Mouse (Mus musculus) ES-Bruce4 (cell line): ENCODE data around the gene Olfr1280. TPM values are rescaled to one million over a fixed set of nuclear protein-coding genes. Genes with fewer than 3 reads are reported as not detected.
"Not testable (repeated sequence)": the region's sequence is repeated elsewhere in the genome, so short reads cannot be mapped to it uniquely, and the experiment has no call there.

Experiments
- H3K27ac ChIP-seq: 2 replicates; pipeline ENCODE4 v1.5.1; 2012; ENCODE audit warnings: low read length, inconsistent platforms; ENCODE audit not compliant: insufficient read depth
- H3K27me3 ChIP-seq: 2 replicates; pipeline ENCODE4 v1.6.1; 2012; ENCODE audit warnings: mild to moderate bottlenecking, low read length, inconsistent platforms; ENCODE audit not compliant: control insufficient read depth, poor library complexity, insufficient read depth, severe bottlenecking
- H3K36me3 ChIP-seq: 2 replicates; pipeline ENCODE4 v1.6.1; 2012; ENCODE audit warnings: inconsistent platforms, mild to moderate bottlenecking, low read length, moderate library complexity; ENCODE audit not compliant: control insufficient read depth, poor library complexity, insufficient read depth, severe bottlenecking
- H3K4me1 ChIP-seq: one replicate; pipeline ENCODE4 v1.8.1; 2011; ENCODE audit warnings: low read length; ENCODE audit not compliant: control insufficient read depth, insufficient read depth
- H3K4me3 ChIP-seq: 2 replicates; pipeline ENCODE4 v1.5.1; 2011; ENCODE audit warnings: low read depth, mild to moderate bottlenecking, low read length
- H3K9ac ChIP-seq: 2 replicates; pipeline ENCODE4 v1.6.1; 2012; ENCODE audit warnings: low read depth, mild to moderate bottlenecking, inconsistent platforms; ENCODE audit not compliant: poor library complexity, severe bottlenecking
- H3K9me3 ChIP-seq: replicated peaks from 2 replicates; pipeline ENCODE4 v1.6.1; 2012; ENCODE audit warnings: mild to moderate bottlenecking, low read length, inconsistent platforms; ENCODE audit not compliant: control insufficient read depth, poor library complexity, insufficient read depth, severe bottlenecking
- CTCF ChIP-seq: IDR thresholded peaks from one replicate; pipeline ENCODE4 v1.8.1; 2011; ENCODE audit warnings: low read depth, low read length
- EP300 ChIP-seq: IDR thresholded peaks from 2 replicates; pipeline ENCODE4 v1.6.1; 2011; ENCODE audit warnings: low read depth, low read length; ENCODE audit not compliant: insufficient read depth
- POLR2A ChIP-seq: IDR thresholded peaks from one replicate; pipeline ENCODE4 v1.8.1; 2011; ENCODE audit warnings: low read length; ENCODE audit not compliant: insufficient read depth
- polyA plus RNA-seq: library from polyadenylated mRNA; stranded (reverse); fragments of >200 nt; gene quantifications from 2 replicates; pipeline ENCODE4 v1.2.4, GENCODE M21; 2011; ENCODE audit warnings: low read depth; ENCODE audit not compliant: missing spikeins, insufficient read depth, insufficient read length

The Olfr1280 gene
- not detected in 2 replicates for polyA plus RNA-seq

DNA sequence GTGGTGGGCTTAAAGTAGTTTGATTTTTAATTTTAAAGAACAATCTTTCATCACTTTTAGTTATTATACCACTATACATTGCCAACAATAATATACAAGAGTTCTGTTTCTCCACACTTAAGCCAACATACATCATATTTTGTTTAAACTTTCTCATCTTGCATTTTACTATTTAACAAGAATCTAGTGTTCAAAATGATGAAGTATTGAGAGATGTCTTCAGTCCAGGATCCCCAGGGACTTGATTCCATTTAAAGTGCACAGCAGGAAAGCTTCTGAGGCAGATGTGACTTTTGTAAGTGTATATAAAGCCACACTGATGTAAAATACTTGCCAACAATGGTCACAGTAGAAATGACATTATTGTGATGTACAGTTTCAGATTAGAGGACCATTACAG lies at the start of gene Olfr1280:
Gene Olfr1280, plus strand, starts transcription at position 301 of the 400 bp plus-strand sequence.
- TF ChIP-seq CTCF (no peak), POLR2A (no peak), EP300 (no peak)
- H3K9me3 ChIP-seq: no peaks in the 10 kb centered on the region
- H3K4me3 ChIP-seq: no peak within 1 kb of the TSS
- H3K27me3 ChIP-seq: no peaks in the 10 kb centered on the region
- H3K4me1 ChIP-seq: no peaks in the 10 kb centered on the region
- H3K9ac ChIP-seq: no peak within 1 kb of the TSS
- H3K27ac ChIP-seq: no peak within 1 kb of the TSS
- H3K36me3 ChIP-seq: no peaks in the 10 kb centered on the region

DNA sequence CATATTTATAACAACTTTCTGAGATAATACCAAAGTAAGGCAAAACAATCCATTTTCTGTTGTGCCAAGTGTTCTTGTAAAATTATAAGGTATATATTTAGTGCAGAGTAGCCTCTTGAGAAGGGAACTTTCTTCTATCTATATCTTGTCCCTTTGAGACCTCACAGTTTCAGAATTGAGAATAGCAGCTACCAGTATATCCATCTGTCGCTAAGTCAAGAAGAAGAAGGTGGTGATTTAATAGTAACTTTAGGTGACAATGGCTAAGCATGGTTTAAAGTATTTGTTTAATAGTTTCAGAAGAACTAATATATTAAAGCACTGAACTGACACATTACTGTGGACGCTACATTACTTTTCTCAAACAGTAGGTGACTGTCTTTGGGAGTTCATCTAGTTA lies 39.8 kb upstream of the Olfr1280 start, which contains the start of gene Olfr1277:
Gene Olfr1277, minus strand, starts transcription at position 101 of the 400 bp plus-strand sequence.
- Histone ChIP-seq H3K36me3 (no peaks in the 10 kb centered on the region), H3K9ac (no peak within 1 kb of the TSS), H3K9me3 (no peaks in the 10 kb centered on the region), H3K27me3 (no peaks in the 10 kb centered on the region), H3K4me3 (no peak within 1 kb of the TSS), H3K27ac (no peak within 1 kb of the TSS), H3K4me1 (no peaks in the 10 kb centered on the region)
- TF ChIP-seq POLR2A: no peak
- no peak for TF ChIP-seq EP300
- no peak for TF ChIP-seq CTCF

DNA sequence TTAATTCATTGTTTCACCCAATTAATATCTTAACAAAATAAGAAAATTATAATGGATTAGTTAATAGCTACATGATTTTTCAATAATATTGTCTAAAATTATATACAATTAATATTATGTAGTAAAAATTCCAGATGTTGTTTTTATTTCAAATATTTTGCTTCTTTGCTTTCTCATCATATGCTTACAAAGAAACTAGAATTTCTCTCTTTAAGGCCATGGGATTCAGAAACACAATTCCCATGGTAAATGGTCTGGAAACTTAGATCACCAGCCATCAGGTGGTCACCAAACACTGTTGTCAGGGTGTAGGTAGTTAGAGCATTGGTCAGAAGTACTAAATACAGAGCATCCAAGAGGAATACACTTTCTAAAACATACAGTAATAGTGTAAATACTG lies 24.0 kb upstream of the Olfr1280 start, which contains the start of gene Olfr1278:
Gene Olfr1278, plus strand, starts transcription at position 301 of the 400 bp plus-strand sequence.
- Histone ChIP-seq H3K27me3 (no peaks in the 10 kb centered on the region), H3K9ac (no peak within 1 kb of the TSS), H3K9me3 (no peaks in the 10 kb centered on the region), H3K4me1 (no peaks in the 10 kb centered on the region), H3K36me3 (no peaks in the 10 kb centered on the region), H3K4me3 (no peak within 1 kb of the TSS), H3K27ac (no peak within 1 kb of the TSS)
- no peak for TF ChIP-seq EP300
- no peak for TF ChIP-seq POLR2A
- no peak for TF ChIP-seq CTCF

DNA sequence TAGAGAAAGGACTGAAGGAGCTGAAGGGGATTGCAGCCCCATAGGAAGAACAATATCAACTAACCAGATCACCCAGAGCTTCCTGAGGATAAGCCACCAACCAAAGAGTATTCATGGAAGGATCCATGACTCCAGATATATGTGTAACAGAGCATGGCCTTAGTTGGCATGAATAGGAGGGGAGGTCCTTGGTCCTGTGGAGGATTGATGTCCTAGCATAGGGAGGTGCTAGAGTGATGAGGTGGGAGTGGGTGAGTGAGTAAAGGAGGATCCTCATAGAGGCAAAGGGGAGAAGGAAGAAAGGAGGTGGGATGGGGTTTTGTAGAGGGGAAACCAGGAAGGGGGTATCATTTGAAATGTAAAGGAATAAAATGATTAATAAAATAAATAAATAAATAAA lies 15.3 kb upstream of the Olfr1280 start:
- H3K9me3 ChIP-seq: no peaks in the 10 kb centered on the region

DNA sequence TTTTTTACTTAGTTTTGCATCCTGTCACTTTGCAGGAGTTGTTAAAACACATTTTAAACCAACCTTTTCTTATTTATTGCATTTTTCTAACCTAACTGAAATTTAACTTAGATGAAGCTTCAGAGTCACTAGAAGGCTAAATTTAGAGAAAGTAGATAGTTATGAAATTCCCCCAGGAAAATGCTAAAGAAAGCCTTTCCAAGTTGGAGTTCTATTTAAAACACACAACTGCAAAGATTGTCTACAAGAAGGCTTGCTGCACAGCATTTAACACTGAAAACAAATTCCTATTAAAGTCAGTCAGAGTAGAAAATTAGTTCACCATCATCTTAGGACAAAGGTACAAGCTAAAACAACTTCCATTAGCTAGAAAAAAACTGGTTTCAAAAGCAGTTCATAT lies 13.4 kb upstream of the Olfr1280 start, which contains the start of gene Olfr1279:
Gene Olfr1279, plus strand, starts transcription at position 262 of the 400 bp plus-strand sequence.
- H3K27me3 ChIP-seq: no peaks in the 10 kb centered on the region
- H3K4me1 ChIP-seq: no peaks in the 10 kb centered on the region
- H3K36me3 ChIP-seq: no peaks in the 10 kb centered on the region
- TF ChIP-seq EP300: no peak
- TF ChIP-seq CTCF: no peak
- no peak for TF ChIP-seq POLR2A
- no peak within 1 kb of the TSS for H3K27ac ChIP-seq
- no peak within 1 kb of the TSS for H3K9ac ChIP-seq
- no peak within 1 kb of the TSS for H3K4me3 ChIP-seq
- no peaks in the 10 kb centered on the region for H3K9me3 ChIP-seq

More for the DNA sequence above, 15.3 kb upstream of the Olfr1280 start:
- Histone ChIP-seq H3K4me1 (no peaks in the 10 kb centered on the region), H3K36me3 (no peaks in the 10 kb centered on the region), H3K27me3 (no peaks in the 10 kb centered on the region), H3K27ac (no peak overlapping the region), H3K9ac (no peak overlapping the region), H3K4me3 (no peak overlapping the region)
- TF ChIP-seq POLR2A (no peak), CTCF (no peak), EP300 (no peak)

DNA sequence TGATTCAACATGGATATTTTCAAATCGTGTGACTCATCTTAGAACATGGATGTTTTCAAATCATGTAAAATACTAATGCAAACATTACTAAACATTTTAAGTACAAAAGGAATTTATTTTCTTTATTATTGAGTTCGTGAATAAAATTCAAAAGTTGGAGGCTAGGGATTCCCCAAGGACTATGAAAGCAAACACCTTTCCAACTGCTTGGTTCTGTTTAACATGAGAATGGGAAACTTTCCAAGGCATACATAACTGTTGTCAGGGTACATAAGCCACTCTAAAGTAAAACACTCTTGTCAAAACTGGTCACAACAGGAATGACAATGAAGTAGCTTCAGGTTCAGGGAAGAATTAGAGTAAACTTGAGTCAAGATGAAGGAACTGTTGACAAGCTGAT lies 12.4 kb downstream of the Olfr1280 start, which contains the start of gene Olfr1281:
Gene Olfr1281, plus strand, starts transcription at position 301 of the 400 bp plus-strand sequence.
- H3K27ac ChIP-seq: no peak within 1 kb of the TSS
- no peaks in the 10 kb centered on the region for H3K27me3 ChIP-seq
- no peaks in the 10 kb centered on the region for H3K36me3 ChIP-seq
- H3K9ac ChIP-seq: no peak within 1 kb of the TSS
- no peak within 1 kb of the TSS for H3K4me3 ChIP-seq
- TF ChIP-seq POLR2A (no peak), EP300 (no peak), CTCF (no peak)
- no peaks in the 10 kb centered on the region for H3K9me3 ChIP-seq
- no peaks in the 10 kb centered on the region for H3K4me1 ChIP-seq

DNA sequence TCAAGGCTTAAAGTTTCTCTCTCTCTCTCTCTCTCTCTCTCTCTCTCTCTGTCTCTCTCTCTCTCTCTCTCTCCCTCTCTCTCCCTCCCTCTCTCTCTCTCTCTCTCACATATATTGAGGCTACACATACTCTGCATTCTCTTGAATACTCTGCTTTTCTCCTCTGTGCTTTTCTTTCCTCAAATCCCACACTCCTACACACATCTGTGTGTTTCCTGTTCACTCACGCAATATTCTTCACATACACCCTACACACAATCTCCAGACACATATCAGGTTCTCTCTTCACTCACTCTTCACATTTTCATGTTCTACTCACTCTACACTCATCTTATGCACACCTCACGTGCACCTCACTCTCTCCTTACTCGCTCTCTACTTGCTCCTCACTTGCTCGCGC lies 19.9 kb downstream of the Olfr1280 start:
- H3K9ac ChIP-seq, H3K4me3 ChIP-seq, H3K27ac ChIP-seq, H3K36me3 ChIP-seq, H3K27me3 ChIP-seq, H3K4me1 ChIP-seq, H3K9me3 ChIP-seq: not testable (repeated sequence)
